Mouse (Mus musculus) heart, postnatal 14 days (tissue): ENCODE data around the gene Tmem87b. TPM values are rescaled to one million over a fixed set of nuclear protein-coding genes. Genes with fewer than 3 reads are reported as not detected.

Experiments
- DNase-seq, 2 experiments: peaks; one replicate each; pipeline ENCODE4 v3.0.0; 2021 to 2022
- intact Hi-C: fragments of 180-260 bp; cut with DNase I; formaldehyde crosslinking; loops from one replicate; pipeline ENCODE4 v1.15.1; 2025
- long read RNA-seq, 2 experiments: library from polyadenylated mRNA; stranded (forward); transcript quantifications; one replicate each; pipeline ENCODE4 v2.0.0; 2021
- total RNA-seq, 2 experiments: library from RNA; stranded (reverse); gene quantifications; 2 replicates each; pipeline ENCODE4 v1.2.3; 2021

Tmem87b gene
- 10 to 100 TPM; 23.3 to 23.4 TPM for total RNA-seq
- long read RNA-seq, experiment 1, full-length matches to known transcripts, result 4 of 32 reads
- long read RNA-seq, experiment 1, partial matches to known transcripts, result 3 of 32 reads
- long read RNA-seq, experiment 1, other reads (novel, unspliced or antisense), result 25 of 32 reads
- long read RNA-seq, experiment 2, full-length matches to known transcripts, result 5 of 36 reads
- long read RNA-seq, experiment 2, partial matches to known transcripts, result 3 of 36 reads
- long read RNA-seq, experiment 2, other reads (novel, unspliced or antisense), result 28 of 36 reads

DNA sequence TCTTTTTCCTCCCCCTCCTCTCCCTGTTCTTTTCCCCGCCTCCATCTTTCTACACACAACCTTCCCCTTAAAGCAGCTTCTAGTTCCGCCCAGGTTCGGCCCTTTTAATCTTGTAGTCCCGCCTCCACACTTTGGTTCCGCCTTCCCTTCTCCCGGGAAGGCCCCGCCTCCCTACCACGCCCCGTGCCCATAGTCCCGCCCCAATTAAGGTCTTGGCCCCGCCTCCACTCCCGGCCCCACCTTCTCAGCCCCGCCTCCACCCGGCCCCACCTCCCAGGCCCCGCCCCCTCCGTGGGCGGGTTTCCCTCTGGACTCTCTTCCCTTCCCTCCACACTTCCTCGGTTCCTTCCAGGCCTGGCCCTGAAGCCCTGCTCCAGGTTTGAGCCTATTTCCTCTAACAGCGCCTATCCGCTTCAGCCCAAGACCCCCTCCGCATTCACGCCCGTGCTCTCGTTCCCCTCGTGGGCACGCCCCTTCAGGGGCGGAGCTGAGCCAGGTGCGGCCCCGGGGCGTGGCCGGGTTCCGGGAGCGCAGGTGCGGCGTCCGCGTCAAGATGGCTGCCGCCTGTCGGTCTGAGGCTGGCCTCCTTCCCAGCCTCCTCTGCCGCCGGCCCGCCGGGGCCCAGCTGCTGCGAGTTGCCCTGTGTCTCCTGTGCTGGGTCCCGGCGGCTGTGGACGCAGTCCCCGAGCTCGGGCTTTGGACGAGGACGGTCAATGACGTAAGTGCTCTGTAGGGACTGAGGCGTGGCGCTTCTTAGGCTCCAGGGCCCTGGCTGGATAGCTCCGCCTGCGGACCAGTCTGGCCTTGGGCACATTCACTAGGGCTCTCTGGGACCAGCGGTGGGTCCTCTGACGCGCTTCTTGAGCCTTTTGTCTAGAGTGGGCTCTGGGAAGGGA is at the start of gene Tmem87b:
Gene Tmem87b (plus strand): TSS at position 333 of the 896 bp plus-strand sequence.
- peak; percentile 97 to 99 for DNase-seq
- intact Hi-C loops, result loop anchor here (1.0 to 5.0 kb wide), 2 partner anchors 66 to 120 kb away; partner anchors contain the start of gene Mertk

DNA sequence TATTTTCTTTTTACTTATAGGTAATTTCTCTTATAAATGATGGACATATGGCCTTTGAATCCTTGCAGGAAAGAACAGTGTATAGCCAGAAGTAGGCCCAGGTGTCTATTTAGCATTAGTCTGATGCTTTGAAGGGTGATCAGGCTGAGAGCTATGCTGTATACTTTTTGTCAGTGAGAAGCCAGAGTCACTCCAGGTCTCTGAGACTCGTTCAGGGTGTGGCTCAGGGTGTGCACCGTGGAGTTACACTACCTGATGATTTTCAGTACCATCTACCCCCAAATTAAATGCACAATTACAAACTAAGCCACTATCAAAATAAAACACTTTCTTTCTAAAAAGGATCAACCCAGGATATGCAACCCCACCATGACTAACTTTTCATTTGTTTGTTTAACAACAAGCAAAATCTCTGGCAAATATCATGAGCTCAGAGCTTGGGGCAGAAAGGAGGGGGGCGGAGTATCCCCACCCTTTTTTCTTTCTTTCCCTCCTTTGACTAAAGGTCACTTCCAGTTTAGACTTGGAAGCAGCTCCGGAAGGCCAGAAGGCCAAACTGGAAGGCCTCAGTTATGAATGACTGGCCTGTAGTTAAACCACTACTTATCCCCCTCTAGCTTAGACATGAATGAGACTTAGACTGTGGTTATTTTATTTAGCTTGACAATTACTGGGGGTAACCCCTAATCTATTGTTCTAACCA is 49.2 kb upstream of the Tmem87b start:
- DNase-seq, result no peak
- intact Hi-C loops, result no loop called here

DNA sequence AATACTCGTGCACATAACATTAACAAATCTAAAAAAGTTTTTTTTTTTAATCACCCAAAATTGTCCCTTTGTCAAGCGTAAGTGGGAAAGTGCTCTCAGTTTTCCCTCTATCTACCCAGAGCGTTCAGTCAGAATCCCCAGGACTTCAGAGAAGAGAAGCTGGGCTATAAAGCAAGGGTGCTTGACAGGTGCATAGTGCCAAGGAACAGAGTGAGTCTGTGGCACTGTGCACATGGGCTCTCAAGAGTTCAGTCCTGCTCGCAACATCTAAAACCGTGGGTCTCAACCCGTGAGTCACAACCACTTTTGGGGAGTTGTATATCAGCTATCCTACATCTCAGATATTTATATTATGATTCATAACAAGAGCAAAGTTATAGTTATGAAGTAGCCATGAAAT is 47.4 kb upstream of the Tmem87b start:
- DNase-seq, result no peak

DNA sequence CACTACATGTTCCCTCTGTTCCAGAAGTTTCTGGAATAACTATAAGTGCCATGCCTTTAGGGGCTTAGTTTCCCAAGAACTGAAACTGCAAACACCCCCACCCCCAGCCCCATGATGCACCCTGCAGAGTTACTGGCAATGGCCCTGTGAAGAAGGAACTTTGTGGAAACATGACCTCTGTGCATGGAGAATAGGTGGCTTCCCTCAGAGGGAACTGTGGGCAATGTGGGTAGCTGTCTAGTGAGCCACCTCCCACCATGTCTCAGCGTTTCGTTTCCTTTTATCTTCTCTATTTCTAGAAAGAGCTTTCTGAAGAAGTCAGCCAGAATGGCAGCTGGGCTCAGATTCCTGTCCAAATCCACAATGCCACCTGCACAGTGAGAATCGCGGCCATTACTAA is 46.9 kb upstream of the Tmem87b start:
- intact Hi-C loops, result no loop called here
- DNase-seq, result no peak

More for the DNA sequence above, 47.4 kb upstream of the Tmem87b start:
- intact Hi-C loops, result no loop called here

DNA sequence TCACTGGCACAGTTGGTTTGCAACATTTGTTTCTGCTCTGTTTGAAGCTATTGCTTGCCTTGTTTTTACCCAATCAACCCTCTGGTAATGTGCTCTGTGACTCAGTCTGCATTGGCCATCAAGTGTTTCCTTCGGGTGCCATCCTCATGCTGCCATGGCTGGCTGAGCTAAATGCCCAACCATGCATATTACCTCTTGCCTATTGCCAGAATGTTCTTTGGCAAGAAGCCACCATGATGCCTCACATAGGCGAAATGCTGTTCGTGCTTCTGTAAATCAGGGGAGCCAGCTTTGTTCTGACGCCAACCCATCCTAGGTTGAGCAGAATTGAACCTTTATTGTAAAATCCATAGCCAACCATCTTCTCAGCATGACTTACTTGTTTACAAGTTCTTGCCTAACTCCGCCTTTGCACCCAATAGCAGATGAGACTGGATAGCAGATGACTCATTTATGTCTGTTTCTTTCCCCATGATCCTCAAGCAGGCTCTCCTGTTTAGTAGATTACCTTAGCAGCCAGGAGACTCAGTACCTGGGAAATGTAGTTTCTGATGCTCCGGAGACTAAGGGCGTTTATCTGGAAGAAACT is 46.1 kb upstream of the Tmem87b start:
- intact Hi-C loops, result no loop called here
- DNase-seq, result no peak

DNA sequence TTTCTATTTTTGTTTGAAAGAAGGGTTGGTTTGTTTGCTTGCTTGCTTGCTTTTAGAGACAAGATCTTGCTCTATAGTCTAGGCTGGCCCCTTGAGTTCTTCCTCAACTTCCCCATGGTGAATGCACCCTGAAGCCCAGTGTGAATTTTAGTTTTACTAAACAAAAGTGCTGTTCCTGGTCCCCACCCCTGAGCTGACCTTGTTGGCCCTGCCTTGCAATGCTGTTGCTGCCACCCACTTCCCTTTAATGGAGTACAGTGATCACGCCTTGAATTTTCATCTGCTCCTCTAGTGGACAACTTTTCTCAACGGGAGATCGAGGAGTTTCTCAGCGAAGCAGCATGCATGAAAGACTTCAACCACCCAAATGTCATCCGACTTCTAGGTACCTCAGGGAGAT is 35.7 kb upstream of the Tmem87b start:
- no peak for DNase-seq
- intact Hi-C loops, result no loop called here

DNA sequence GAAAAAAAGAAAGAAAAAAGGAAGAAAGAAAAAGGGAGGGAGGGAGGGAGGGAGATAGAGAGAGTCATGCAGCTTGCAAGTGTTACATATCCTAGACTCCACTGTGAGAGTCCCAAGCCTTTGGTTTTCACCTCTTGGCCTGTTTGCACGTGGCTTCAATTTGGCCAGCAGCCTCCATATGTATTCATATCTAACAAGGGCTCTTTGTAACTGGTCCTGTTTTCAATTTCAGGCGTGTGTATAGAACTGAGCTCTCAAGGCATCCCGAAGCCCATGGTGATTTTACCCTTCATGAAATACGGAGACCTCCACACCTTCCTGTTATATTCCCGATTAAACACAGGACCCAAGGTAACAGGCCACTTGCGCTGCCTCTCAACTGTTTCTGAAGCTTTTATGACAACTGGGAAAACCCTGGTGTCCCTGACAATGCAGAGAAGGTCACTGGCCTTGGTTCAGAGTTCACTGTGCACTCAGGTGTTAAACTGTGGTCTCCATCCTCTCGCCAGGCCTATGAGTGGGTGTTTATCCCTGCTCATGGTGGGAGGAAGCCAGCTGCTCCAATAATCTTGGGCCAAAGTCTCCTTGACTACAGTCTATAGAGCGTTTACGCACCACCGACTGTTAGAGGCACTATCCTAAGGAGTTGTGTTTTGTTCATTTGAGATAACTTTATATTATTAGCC is 34.1 kb upstream of the Tmem87b start:
- intact Hi-C loops, result no loop called here
- DNase-seq, result no peak

DNA sequence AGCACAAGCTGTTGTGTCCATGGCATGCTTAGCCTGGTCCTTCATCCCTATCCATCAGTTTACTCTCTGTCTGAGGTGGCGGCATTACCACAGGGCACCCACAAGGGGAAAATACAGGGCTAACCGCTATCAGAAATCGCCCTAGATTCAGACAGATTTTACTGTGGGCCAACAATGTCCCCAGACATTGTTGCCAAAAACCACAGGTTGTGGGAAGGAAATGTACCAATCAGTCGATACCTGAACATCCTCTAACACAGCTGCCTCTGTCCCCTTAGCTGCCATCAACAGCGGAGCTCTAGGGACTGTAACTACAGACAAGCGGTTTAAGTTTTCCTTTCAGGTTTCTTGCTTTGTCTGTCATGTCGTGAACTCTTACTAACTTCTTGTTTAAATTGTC is 33.1 kb upstream of the Tmem87b start:
- DNase-seq, result no peak
- intact Hi-C loops, result no loop called here

DNA sequence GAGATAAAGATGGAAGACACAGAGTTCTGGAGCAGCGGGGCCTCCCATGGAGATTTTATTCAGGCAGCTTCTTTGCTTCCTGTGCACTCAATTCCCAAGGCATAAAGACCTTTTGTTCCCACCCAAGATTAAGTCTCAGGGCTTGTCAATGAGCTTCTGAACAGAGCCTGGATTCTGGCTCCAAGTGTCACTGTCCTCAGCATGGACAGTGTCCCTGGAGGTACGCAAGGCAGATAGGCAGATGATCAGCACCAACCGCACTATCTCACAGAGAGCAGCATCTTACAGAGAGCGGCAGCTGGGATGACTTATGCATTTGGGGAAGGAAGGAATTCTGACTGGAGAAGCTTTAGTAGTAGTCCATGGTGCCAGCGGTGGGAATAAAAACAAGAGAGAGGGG is 31.6 kb upstream of the Tmem87b start:
- intact Hi-C loops, result no loop called here
- DNase-seq, result no peak

DNA sequence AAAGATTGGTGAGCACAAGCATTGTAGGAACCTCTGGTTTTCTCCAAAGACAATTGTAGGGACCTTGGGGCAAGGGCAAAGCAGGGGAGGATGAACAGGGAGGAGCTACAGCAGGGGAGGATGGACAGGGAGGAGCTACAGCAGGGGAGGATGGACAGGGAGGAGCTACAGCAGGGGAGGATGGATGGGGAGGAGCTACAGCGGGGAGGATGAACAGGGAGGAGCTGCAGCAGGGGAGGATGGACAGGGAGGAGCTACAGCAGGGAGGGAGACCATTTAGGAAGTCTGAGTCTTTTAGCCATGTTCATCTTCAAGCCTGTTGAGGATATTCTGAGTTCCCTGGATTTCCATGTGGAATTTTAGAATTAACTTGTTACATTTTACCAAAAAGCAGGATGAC is 31.1 kb upstream of the Tmem87b start:
- intact Hi-C loops, result no loop called here
- DNase-seq, result no peak

DNA sequence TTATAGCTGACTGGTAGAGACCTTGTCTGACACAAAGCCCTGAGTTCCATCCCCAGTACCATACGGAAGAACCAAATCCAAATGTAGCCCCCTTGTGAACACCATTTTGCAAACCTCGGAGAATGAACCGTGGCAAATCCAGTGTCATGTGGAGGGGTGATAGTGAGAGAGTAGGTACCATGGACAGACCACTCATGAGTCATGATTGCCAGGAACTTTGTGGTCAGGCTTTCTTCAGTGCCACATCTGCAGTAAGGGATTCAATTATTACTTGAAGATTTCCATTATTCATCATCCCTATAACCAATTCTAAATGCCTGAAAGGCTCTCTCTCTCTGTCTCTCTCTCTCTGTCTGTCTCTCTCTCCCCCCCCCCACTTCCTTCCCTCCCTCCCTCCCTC is 30.1 kb upstream of the Tmem87b start:
- intact Hi-C loops, result no loop called here
- DNase-seq, result no peak

DNA sequence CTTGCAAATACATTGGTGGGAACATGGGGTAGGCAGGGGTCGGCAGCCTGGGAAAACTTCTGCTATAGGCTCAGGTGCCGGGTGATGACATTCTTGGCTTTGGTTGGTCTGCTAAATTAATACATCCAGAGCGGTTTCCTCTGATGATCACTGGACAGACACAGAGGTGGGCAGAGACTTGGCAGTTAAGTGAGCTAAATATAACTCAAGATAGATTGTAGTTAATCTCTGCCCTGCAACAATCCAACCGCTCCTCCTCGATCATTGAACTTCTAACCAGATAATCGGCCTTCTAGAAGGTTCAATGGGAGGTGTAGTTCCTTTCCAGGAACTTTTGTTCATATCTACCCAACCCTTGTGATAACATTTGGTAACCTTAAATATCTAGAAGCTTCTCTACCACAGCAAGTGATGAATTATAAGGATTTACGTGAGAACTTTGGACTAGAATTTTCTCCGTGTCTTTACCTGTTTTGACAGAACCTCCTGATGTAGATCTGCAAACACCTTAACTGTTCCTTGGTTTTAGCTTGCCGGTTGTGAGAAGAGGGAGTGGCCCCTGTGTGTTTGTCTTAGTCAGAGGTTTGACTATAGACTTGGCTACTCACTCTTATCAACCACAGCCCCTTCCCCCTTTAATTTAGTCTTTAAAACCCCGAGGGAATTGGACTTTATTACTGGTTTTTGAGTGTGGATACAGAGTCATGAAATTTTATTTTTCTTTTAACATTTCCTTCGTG is 26.9 kb upstream of the Tmem87b start:
- no peak for DNase-seq
- intact Hi-C loops, result no loop called here

DNA sequence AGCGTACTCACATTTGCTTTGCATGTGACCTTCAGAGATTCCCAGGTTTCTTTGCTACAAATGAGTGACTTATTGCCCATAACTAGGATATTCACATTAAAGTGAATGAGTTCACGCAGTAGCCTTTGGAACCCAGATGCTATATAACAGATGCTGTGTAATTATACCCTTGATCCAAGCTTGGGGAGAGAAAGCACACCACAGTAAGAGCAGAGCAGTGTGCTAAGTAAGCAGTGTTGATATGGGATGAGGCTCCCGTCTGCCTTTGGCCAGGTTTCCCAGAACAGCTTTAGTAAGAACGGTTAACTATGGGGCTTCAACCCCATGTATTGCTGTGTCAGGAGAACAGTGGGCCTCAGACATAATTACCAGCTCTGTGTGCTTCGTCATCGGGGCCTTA is 24.0 kb upstream of the Tmem87b start:
- intact Hi-C loops, result no loop called here
- no peak for DNase-seq

DNA sequence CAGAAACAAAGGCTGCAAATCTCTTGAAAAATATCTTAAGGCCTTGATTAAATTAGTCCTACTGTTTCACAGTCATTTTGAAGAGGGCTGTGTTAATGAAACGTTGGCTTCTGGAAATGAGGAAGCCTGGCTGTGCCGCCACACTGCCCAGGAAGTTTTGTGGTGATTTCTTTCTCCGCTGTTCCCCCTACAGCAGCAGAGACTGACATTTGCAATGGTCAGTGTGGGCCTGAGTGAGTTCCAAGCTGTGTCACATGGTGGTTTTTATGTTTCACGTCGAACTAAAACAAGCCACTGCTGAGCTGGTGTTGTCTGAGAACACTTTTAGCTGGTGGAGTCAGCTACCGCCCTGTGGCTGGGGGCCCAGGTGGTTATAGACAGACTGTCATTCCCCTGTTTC is 21.5 kb upstream of the Tmem87b start:
- DNase-seq, result no peak
- intact Hi-C loops, result no loop called here

DNA sequence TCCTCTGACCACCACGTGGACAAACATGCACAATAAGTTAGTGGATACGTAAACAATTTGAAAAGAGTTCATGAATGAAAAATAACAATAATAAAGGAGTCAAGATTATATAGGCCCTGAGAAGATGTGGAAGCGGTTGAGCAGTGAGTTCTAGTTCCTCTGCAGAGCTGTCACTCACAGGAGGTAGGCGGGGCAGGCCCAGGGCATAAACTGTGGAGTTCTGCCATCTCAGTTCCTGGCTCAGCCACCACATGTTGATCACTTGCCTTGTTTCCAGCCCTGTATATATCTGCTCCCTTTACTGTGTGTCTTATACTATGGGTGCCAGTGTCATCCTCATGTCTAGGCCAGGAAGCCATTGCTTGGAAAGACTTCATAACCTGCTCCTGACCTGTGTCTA is 14.5 kb upstream of the Tmem87b start:
- no peak for DNase-seq
- intact Hi-C loops, result no loop called here

DNA sequence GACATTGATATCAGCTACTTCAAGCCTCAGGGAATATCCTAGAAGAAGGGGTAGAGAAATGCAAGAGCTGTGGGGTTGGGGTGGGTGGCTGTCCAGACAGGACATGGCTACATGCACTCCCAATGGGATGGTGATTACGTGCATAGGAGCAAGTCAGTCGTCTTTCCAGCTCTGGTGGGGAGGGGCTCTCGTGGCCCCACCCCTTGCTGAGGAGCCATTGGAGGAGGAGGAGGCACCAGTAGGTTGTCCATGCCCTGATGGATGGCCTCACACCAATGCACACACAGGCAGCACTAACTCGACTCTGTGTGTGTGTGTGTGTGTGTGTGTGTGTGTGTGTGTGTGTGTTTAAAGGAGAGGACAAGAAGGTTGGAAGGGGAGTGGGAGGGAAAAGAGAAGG is 12.6 kb upstream of the Tmem87b start:
- DNase-seq, result no peak
- intact Hi-C loops, result no loop called here

DNA sequence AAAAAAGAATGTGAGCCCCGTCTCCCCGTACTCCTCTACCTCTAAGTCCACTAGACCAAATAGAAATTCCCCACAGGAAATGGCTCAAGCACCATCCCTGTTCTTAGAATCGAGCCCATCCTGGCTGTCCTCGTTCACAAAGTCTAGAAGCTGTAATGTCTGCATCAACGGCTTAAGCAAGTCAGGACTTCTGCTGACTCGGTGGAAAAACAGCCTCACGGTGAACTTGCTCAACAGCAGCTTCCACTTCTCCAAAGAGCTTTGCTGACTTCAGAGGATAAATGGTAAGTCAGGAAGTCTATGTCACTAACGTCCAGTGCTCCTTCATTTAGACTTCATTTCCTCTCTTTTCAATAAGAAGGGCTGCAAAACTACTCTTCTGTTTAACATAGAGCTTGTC is 11.4 kb upstream of the Tmem87b start:
- peak in 1 of 2 experiments; percentile 22 for DNase-seq
- intact Hi-C loops, result no loop called here

DNA sequence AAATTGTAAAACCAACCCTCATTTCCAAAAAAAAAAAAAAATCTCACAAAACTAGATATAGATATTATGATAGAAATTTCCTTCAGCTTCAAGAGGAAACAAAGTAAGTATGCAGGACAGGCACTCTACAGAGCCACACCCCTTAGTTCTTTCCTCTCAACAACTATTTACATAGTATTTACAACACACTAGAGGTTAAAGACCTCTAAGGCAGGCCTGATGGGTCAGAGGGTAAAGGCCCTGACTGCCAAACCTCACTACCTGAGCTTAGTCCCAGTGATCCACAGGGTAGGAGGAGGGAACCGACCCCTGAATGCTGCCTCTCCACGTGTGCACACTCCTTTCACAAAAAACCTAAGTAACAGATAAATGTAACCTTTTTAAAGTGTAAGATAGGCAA is 5.2 kb upstream of the Tmem87b start:
- intact Hi-C loops, result no loop called here
- no peak for DNase-seq

DNA sequence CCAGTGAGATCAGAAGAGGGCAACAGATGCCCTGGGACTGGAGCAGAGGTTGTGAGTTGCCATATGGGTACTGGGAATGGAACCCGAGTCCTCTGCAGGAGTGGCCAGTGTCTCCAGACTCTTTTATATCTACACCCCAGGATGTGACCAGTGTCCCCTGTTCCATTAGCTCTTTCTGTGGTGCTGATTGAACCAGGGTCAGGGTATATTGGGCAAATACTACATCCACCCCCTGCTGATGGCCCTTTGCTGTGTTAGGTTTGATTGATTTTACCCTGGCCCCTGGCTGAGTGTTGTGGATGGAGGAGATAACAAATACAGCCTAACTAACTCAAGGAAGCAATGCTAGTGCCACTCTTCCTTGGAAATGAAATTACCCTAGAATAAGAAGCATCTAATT is 1.6 kb upstream of the Tmem87b start:
- DNase-seq, result no peak
- intact Hi-C loops, result loop anchor here (5.0 kb wide), 1 partner anchor 64 kb away; no protein-coding TSS in a partner anchor
